Mouse (Mus musculus) retina, postnatal 1 day (tissue): ENCODE data around the gene Gm5105.

Experiments used
- DNase-seq: peaks from one replicate; pipeline ENCODE4 v3.0.0-alpha.2; 2012

Gm5105 gene

DNA sequence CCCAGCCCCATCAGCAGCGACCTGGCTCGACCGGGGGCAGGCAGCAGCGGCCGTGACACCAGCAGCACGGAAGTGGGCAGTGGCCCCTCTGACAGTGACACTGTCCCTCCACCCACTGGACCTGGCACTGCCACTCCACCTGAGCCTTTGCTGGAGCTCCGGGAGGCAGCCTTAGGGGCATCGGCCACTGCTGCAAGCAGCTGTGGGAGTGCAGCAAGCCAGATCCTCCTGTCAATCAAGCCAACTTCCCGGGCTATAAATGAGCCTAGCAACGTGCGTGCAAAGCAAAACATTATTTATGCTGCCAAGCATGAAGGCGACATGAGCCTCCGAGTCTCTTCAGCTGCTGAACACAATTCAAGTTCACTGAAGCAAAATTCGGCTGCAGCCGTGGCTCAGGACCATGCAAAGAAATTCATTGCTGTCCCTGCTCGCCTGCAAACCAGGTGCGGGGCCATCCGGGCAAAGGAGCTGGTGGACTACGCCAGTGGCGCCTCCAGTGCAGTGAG lies 786 bp downstream of the Gm5105 start:
- peak; percentile 76 for DNase-seq

DNA sequence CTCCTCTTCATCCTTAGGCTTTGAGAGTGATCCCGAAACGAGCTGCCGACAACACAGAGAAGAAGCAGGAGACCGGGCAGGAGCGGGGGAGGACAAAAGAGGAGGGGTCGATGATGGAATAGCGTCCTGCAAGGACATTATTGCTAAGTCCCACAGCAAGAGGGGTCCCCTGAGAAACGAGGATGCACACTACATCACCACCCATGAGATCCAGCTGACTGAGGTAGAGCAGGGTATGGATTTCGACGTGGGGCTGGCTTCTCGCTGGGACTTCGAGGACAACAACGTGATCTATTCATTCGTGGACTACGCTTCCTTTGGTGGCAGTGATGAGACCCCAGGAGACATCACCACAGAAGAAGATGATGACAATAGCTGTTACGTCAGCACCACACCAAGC lies 1.3 kb downstream of the Gm5105 start:
- DNase-seq, result no peak

DNA sequence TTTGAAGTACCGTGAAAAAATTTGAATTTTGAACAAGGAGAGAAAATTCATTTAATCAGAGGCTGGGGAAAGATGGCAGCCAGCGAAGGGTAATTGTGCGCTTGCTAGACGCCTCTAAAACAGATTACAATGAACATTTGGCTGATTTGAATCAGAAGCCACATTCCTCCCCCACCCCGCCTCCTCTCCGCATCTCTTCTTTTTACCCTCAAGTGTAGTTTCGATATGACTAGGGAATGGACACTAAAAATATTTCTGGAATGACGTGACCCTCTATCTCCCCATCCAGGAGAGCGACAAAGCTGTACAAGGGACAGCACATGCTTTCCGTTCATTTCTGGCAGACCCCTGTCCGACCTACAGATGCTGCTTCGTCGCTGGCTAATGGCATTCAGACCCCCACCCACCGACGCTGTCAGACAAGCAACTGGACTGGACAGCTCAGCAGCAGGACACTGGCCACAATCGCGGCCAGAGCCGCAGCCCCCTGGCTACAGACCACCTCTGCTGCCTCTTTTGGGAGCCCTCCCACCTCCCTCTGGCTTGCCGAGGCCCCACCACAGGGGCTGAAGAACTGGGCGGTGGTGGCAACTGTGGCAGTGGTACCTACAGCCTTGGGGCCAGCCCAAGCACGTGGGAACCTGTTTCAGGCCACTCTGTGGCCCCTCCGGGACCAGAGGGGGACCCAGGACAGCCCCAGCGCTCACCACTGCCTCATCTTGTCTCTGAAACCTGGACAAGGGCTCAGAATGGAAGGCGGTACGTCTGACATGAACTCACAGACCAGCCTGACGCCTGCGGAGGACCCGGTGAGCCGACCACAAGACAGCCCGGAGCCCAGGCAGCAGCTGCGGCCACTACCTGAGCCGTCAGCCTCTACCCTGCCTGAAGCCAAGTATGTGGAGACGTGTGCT lies 2.2 kb downstream of the Gm5105 start, which contains the start of gene 1110002E22Rik:
Gene 1110002E22Rik, plus strand, starts transcription at position 321 of the 914 bp plus-strand sequence.
- DNase-seq, result peak; percentile 40

DNA sequence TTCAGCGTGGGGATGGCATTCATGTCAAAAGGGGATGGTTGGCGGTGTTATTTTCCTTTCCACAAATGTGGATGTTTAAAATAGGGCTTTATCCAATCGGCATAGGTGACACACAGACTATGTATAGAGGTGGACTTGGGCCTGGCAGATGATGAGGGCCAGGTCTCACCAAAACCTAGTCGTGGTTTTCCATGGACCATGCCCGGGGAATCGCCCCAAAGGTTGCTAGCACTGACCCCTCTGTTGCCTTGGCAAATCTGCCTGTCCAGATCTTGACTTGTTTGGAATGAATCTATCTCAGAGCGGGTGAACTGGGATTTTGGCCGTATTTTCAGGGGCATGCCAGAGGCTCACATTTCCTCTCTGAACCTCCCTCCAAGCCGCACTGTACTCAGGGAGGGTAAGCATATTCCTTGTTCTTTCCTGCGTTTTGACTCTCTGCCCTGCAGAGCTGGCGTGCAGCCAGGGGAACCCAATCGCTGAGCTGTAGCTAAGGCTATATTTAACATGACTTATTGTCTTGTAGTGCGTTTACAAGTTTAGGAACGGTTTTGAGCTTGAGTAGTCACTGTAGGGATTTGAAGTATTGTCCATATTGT lies 3.4 kb downstream of the Gm5105 start:
- DNase-seq, result no peak

DNA sequence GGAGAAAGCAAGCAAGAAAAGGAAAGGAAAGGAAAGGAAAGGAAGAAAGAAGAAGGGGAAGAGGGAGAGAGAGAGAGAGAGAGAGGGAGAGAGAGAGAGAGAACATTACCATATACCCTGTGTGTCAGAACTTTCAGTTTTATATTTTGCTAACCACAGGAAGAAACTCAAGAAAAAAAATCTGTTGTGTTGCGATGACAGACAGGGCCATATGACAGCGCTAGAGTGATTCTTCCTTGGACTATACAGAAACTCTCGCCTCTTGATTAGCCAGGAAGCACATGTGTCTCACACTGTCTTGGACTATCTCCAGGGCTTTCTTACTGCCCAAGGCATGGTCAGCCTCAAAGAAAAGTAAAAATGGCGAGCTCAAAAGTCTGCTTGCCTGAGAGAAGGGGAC lies 4.5 kb downstream of the Gm5105 start:
- no peak for DNase-seq

DNA sequence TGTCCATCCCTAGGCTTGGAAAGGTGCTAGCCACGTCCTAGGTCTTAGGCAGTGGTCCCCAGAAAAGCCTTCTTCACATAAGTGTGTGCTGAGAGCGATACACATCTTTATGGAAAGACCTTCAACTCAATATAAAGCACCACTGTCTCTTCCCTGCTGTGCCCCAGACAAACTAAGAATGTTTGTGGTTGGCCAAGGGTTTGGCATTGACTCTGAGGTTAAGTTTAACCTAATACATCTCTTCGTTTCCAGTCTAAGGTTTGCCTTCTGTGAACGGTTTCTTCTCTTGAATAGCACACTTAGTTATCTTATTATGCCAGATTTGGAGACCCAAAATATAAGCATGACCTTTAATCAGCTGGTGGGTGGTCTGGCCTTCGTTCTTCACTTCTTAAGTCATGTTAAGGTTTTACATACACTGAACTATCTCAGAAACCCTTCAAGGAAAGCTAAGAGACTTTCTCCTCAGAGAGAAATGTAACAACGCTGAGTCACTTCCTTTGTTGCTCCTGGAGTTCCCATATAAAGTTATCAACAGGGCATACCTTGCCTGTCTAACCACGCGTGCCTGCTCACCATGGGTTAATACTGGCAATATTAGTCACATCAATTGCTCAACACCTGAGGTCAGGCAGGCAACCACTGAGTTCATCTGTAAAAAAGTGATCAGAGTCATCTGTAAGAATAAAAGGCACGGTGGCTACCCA lies 5.8 kb downstream of the Gm5105 start:
- no peak for DNase-seq

DNA sequence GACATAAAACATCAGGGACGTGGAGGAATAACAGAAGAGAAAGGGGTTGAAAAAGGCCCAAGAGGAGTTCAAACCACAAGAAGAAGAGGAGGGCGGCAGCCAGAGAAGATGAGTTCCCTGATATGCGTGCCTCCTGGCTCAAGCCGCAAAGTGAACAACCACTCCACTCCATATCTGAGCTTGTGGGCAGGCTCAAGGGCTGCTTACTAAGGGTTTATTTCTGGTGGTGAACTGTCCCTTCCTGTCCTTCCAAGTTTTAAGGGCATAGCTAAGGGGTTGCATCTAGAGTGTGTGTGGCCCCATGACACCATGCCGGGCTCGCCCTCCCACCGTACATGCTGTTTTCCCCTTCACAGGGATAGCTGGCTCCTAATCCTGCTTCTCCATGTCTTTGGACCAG lies 6.8 kb downstream of the Gm5105 start:
- DNase-seq, result no peak

DNA sequence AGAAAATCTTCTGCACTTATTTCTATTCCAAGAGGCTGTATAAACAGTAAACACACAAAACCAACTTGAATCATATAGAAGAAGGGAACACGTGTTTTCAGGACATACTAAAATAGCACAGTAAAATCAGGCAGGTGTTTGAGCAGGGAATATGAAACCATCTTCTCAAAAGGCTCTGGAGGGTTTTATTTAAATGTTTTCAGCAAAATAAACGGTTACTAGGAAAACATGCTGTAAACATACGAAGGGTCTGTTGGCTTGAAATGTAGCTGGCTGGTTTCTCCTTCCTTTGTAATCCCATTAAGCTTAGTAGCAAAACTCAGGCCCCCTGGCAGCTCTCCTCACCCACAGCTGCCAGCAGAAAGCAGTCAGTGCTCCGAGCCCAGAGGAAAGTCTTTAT lies 9.0 kb downstream of the Gm5105 start:
- DNase-seq, result no peak

DNA sequence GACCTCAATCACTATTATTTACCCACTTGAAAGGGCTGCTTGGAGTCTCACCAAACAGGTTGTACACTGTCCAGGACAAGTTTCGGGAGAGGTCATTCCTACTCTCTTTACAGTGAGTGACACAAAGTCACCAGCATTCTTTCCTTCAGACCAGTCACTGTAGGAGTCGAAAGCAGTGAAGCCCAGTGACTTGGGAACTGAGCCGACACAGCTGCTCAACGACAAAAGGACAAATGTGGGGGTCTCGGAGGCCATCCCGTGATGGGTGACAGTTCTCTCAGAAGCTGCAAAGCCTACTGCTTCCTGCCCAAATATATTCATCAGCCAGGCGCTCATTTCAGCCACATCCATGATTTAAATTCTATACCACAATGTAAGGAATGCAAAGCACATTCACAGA lies 10.2 kb downstream of the Gm5105 start:
- DNase-seq, result no peak

DNA sequence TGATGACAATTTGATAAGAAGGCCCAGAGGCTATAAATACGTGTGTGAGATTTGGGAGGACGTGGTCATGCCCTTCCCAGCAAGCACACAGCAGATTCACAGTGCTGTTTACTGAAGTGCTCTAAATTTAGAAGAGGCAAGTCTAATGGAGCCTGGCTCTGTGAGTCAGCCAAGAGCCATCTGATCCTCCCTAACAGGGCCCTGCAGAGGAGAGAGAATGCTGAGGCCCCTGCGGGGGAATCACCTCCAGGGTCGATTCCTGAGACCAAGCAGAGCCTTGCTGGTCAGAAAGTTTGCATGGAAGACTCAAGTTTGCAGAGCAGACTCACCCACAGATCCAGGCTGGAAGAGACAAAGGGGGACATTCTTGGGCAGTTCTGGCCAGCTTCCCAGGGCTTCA lies 13.2 kb downstream of the Gm5105 start:
- no peak for DNase-seq

DNA sequence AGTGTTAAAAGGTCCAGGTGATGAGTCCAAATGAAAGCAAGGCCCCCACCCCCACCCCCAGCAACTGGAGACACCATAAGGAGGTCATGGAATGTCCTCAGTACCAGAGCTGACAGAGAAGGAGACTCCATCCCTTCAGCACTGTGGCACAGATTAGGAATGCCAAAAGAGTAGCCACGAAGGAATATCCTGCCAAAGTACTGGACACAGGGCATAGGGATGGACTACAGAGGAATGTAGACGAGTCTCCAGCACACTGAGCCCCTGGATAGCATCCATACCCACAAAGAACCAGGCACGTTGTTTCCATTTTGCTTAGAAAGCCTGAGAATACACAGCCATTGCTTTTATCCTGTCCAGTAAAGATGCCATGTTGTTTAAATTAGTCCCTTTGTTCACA lies 15.8 kb downstream of the Gm5105 start:
- DNase-seq, result no peak

DNA sequence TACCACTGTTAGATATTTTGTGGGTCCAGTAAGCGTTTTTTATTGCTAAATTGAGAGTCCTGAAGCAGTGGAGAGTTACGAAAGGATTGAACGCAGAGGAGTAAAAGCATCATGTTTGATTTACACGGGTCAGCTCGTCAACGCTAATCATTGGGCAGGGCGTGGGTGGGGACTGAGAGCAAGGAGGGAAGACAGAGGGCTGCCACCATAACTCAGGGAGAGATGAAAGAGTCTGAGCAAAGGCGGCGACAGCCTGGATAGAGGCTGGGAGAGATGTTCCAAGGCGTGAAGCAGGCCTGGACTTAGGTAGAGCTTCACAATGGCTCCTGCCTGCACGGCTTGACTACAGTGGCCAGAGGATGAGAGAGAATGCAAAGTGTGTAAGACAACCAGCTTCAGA lies 16.4 kb downstream of the Gm5105 start:
- no peak for DNase-seq

DNA sequence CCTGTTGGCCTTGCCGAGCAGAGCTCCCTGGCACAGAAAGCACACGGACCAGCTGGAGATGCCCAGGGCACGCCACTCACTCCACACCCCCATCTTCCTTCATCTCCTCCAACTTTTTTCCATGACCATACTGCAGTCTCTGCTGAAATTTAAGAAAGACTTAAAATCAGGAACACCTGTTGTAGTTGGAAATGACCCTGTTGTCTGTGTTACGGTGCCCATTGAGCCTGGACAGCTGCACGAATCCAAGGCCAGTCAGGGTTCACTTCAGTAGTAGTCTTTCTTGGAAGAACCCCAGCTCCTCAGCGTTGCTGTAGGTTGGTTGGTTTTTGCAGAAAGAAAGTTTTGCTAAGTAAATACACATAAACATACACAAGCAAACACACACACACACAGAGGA lies 17.6 kb downstream of the Gm5105 start:
- DNase-seq, result no peak

DNA sequence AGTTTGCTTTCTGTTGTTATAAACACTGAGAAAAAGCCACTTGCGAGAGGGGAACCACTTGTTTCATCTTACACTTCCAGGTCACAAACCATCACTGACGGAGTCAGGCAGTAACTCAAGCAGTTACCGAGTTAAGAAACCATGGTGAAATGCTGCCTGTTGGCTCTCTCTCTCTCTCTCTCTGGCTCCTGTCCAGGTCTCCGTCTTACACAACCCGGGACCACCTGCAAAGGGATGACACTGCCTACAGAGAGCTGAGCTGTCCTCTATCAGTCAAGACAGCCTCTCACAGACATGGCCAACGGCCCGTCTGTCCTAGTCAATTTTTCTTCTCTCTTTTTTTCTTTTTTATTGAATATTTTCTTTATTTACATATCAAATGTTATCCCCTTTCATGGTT lies 23.9 kb downstream of the Gm5105 start:
- DNase-seq, result peak; percentile 66

DNA sequence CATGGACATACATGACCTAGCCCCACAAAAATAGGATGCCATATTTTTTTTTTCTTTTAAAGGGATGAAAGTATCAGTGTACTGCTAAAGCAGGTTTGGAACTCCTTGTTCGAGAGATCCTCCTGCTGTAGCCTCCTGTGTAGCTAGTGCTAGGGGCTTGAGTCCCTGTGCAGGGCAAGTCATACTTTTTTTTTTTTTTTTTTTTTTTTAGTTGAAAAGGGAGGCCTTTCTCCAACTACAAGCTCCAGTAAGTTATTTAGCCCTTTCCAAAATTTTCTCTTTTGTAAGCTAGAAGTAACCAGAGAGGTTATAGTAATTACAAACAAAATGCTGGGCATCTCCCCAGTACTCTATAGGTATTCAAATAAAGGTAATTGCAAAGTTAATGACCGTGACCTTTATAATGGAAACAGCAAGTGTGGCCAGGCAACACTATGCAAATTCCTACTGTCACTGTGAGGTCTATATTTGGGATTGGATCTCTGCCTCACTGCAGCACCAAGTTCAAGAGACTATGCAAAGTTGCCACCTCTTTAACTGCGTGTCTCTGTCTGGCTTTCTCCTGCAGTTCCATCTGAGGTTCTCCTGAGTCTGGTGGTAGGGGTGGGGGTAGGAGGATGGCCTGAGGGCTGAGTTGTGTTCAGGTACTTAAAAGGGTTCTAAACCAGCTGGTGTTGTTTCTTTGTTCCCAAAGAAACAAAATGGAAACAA lies 25.4 kb downstream of the Gm5105 start:
- DNase-seq, result no peak

DNA sequence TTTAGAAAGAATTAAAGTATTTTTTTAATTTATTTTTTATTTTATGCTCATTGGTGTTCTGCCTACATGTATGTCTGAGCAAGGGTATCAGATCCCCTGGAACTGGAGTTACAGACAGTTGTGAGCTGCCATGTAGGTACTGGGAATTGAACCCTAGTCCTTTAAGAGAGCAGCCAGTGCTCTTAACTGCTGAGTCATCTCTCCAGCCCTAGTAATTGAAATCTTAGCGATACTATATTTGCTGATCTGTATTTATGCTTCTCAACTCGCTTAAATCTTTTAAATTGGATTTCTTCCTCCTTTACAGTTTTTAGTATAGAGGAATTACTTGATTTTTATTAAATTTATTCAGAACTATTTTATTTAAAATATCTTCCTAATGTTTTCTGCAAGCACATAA lies 26.2 kb downstream of the Gm5105 start:
- DNase-seq, result no peak

DNA sequence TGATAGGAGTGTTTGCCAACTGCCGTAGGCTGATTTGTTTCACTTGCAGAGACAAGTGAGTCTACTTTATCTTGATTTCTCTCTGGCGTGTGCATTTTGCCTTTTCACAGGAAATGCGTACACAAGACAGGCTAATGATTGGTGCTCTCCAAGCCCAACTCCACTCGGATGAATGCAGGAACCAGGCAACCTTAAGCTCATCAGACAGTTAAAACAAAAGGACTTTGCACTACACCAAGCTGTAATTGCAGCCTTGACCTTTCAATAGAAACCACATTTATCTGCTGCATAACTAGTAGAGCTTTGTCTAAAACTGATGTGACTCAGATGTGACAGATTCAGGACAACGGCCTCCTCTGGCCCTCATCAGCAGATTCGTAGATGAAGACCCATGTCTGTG lies 33.2 kb downstream of the Gm5105 start:
- peak; percentile 97 for DNase-seq

DNA sequence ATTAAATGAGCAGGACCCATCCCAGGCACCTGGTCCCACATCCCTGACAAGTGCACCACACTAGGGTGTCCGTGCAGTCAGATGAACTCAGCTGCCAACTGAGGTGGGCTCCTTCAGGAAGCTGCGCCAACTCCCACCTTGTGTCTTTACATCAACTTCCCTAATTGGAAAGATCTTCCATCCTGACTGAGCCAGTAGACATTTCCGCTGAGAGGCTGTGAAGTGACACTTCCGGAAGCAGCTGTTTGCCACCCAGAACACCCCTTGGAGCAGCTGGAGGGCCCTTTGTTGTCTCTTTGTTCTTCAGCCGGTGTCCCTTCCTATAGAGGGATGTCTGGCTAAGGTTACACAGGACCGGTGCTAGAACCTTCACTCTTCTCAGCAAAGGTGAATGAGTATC lies 36.6 kb downstream of the Gm5105 start:
- DNase-seq, result no peak

DNA sequence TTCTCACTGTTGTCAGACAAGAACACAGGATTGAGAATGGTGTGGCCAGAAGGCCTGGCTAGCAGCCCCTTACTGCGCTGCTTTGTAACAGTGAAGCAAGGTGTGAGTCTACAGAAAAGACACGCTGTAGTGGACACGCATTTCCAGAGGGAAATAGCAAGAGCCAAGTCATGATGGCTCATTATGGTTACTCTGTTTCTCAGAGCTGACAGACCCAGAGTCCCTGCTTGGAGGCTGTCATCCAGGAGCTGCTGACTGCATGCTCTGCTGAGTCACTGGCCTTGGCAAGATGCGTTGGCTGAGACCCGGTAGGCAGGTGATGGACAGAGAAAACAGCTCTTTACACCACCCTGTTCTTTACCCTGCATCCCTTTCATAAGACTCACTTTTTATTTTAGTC lies 37.8 kb downstream of the Gm5105 start:
- no peak for DNase-seq

DNA sequence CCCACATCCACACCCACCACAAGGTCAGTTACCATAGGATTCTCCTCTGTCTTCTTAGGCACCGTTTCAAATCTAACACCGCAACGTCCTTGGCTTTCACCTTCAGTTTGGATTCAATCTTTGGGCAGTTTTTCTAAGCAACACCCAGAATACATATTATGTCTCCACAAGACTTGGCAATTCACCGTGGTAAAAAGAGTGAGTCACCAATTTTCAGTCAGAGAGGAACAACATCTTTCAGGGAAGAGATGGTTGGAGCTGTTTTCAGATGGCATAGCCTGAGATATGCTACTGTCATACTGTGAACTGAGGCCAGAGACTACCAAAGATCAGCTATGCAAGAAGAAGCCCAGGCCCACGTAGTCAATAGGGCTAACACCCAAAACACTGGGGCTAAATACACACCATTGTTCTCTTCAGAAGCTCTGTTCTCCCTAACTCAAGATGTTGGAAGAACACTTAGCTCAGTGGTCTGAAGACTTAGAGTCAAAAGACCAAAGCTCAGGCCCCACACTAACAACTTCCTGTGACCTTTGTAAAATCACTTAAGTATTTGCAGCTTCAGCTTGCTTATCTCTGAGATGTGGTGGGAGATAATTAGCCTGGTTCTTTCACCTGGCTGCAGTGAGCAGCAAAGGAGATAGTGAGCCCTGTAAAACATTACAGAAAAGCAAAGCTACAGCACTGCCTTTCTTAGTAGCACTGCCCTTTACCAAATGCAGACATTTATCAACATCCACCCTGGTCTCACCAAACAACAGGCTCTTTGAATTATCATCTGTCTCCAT lies 39.4 kb downstream of the Gm5105 start:
- no peak for DNase-seq

DNA sequence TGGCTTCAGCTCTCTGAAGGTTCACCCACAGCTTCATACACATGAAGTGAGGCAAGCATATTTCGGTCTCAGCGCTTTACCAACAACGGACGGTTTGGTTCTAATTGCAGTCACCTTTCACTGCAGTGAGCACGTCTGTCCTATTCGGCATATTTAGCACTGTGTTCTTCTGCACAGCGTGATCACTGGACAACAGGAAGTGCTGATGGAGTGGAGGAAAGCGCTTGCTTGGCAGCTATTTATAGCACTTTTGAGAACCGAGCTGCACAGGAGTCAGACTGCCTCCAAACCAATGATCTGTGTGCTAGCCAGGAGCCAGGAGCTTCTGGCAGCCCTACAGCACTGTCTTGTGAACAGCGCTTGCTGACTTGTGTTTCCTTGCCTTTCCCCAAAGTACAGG lies 40.9 kb downstream of the Gm5105 start:
- DNase-seq, result no peak

DNA sequence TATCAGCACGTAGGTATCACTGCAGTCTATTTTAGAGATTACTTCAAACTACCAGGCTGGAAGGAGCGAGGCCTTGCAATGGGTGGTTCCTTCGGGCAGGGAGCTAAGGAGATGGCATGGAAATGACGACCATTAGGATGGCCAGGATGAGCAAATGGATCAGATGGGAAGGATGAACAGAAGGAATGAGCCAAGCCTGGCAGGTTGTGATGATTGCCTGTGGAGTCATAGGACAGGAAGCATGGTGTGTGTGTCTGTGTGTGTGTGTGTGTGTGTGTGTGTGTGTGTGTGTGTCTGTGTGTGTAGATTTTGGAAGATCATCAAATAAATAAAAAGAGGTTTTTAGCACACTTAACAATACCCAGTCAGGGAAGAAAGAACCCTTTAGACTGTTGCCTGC lies 44.5 kb downstream of the Gm5105 start:
- no peak for DNase-seq
